Mouse (Mus musculus) CD4-positive helper T cell, adult 2 months (primary cell): ENCODE results near the gene Ccdc171.
"Not testable (repeated sequence)": the region's sequence is repeated elsewhere in the genome, so short reads cannot be mapped to it uniquely, and the experiment has no call there.

ENCODE experiments used
- DNase-seq: peaks from one replicate; pipeline ENCODE4 v3.0.0-alpha.2; 2012; ENCODE audit warnings: low read depth, missing footprints, low spot score

Gene Ccdc171

GRCm38 (mm10) chr4:83525690-83526055, 328 bp downstream of the Ccdc171 start:
- DNase-seq, result no peak

GRCm38 (mm10) chr4:83526270-83526987, 1.1 kb downstream of the Ccdc171 start:
- DNase-seq, result peak; percentile 14

- DNase-seq, result no peak
Measured at GRCm38 (mm10) chr4:83526988-83527334, 1.6 kb downstream of the Ccdc171 start.

GRCm38 (mm10) chr4:83527921-83528320, 2.6 kb downstream of the Ccdc171 start:
- peak; percentile 75 for DNase-seq

GRCm38 (mm10) chr4:83530060-83530459, 4.7 kb downstream of the Ccdc171 start:
- peak; percentile 17 for DNase-seq

- no peak for DNase-seq
Measured at GRCm38 (mm10) chr4:83533168-83533911, 8.0 kb downstream of the Ccdc171 start.

- no peak for DNase-seq
Measured at GRCm38 (mm10) chr4:83534024-83534423, 8.7 kb downstream of the Ccdc171 start.

- DNase-seq, result no peak
Measured at GRCm38 (mm10) chr4:83549501-83549900, 24.2 kb downstream of the Ccdc171 start.

- DNase-seq, result peak; percentile 60
Measured at GRCm38 (mm10) chr4:83567190-83568113, 42.1 kb downstream of the Ccdc171 start.

- peak; percentile 45 for DNase-seq
Measured at GRCm38 (mm10) chr4:83568145-83568544, 42.8 kb downstream of the Ccdc171 start.

GRCm38 (mm10) chr4:83570569-83570968, 45.2 kb downstream of the Ccdc171 start:
- DNase-seq, result peak; percentile 63

GRCm38 (mm10) chr4:83571033-83571432, 45.7 kb downstream of the Ccdc171 start:
- DNase-seq, result no peak

- no peak for DNase-seq
Measured at GRCm38 (mm10) chr4:83572521-83572920, 47.2 kb downstream of the Ccdc171 start.

- no peak for DNase-seq
Measured at GRCm38 (mm10) chr4:83576315-83576714, 51.0 kb downstream of the Ccdc171 start.

GRCm38 (mm10) chr4:83580157-83580556, 54.8 kb downstream of the Ccdc171 start:
- DNase-seq, result no peak

GRCm38 (mm10) chr4:83587563-83587962, 62.2 kb downstream of the Ccdc171 start:
- DNase-seq, result no peak

GRCm38 (mm10) chr4:83596486-83596885, 71.1 kb downstream of the Ccdc171 start:
- DNase-seq, result peak; percentile 61

GRCm38 (mm10) chr4:83611111-83611510, 85.8 kb downstream of the Ccdc171 start:
- DNase-seq, result no peak

- not testable (repeated sequence) for DNase-seq
Measured at GRCm38 (mm10) chr4:83623021-83623711, 97.8 kb downstream of the Ccdc171 start.

GRCm38 (mm10) chr4:83623732-83624131, 98.4 kb downstream of the Ccdc171 start:
- no peak for DNase-seq

- DNase-seq, result no peak
Measured at GRCm38 (mm10) chr4:83651453-83651852, 126.1 kb downstream of the Ccdc171 start.
